Mouse (Mus musculus): Measurements from ENCODE around the gene 1700001P01Rik. TPM values are rescaled to one million over a fixed set of nuclear protein-coding genes. Genes with fewer than 3 reads are reported as not detected.
A peak's percentile ranks its signal among the peaks of the same experiment; 100 is the strongest.

1700001P01Rik gene
- polyA plus RNA-seq, 2 experiments: 0.08 TPM; not detected in 1

DNA sequence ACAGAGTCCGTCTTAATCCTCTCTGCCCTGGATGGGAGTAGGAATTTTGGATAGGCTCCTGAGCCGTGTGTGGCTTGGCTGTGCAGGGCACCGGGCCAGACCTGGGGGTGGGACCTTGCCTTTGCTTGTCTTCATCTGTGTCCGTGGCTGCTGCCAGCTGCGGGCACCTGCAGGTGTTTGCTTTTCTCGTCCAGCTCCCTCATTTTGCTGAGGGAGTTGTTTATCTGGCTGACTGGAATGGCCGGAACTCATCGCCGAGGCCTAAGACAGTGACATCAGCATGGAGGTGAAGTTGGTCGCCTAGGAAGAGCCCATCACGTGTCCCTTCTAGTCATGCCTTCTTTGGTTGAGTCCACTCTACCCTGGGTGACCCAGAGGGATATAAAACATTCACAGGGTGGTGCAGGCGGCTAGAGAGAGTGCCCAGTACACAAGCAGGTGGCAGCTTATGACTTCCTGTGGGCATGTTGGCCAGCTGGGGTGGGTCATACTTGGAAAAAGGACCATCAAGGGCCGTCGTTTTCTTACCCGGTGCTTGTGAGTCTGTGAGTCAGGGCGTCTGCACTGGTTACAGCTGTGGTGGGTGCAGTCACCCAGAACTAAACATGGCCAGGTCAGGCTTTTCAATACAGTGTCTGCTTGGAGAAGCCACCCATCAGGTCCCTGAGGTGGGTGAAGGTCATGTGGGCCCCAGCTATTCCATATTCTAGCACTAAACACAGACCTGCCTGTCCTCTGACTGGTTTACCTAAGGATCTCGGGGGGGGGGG, 38.2 kb upstream of the 1700001P01Rik start:
- Histone ChIP-seq H3K4me2 (ENCODE audit: low read depth) (no peak overlapping the region), H3K27ac (no peak overlapping the region), H3K9me3 (ENCODE audit: control insufficient read depth, low read length) (no peaks in the 10 kb centered on the region), H3K4me3 (ENCODE audit: insufficient read depth in 1 of 2, low read depth in 2 of 2, low read length in 2 of 2) (no peak overlapping the region), H3K27me3 (ENCODE audit: control insufficient read depth, insufficient read depth, low read length) (no peaks in the 10 kb centered on the region), H3K9ac (replicated peaks) (no peak overlapping the region), H3K36me3 (replicated peaks; ENCODE audit: control insufficient read depth, insufficient read depth, low read depth) (no peaks in the 10 kb centered on the region), H3K4me1 (replicated peaks; ENCODE audit: control insufficient read depth in 2 of 2, insufficient read depth in 2 of 2, low read length in 1 of 2) (peaks cover 15 to 34% of the 10 kb centered on the region in 2 experiments)
- TF ChIP-seq CTCF (IDR thresholded peaks at IDR 0.05; ENCODE audit: low read depth) (no peak), EP300 (IDR thresholded peaks at IDR 0.05; ENCODE audit: low read depth) (no peak)
- DNase-seq (ENCODE audit: low read depth in 3 of 3, low spot score in 3 of 3): no peak
- ATAC-seq (ENCODE audit: insufficient read depth): no peak
- 69% methylated on average over 17 of the region's 17 CpGs for WGBS (ENCODE audit: insufficient replicate concordance)

DNA sequence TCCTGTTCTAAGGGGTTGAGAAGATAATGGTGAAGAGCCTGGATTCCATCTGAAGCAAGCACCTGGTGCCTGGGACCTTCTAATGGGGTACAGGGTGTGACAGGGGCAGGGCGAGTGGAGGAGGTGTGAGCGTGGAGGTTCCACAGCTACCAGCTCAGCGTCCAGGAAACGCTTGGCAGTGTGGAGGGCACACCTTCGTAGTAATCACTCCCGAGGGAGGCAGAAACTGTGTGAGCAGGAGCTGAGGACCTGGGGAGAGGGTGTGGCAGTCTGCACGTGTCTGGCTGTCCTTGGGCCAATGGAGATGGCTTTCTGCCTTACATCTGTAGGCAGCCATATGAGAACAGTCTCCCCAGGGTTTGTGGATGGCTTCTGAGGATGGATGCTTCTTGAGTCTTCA, 37.4 kb upstream of the 1700001P01Rik start:
- no peaks in the 10 kb centered on the region for H3K27me3 ChIP-seq (ENCODE audit: control insufficient read depth, insufficient read depth, low read length)
- WGBS (ENCODE audit: insufficient replicate concordance): 53% methylated on average over 7 of the region's 7 CpGs
- no peaks in the 10 kb centered on the region for H3K36me3 ChIP-seq (replicated peaks; ENCODE audit: control insufficient read depth, insufficient read depth, low read depth)
- no peak overlapping the region for H3K4me3 ChIP-seq (ENCODE audit: insufficient read depth in 1 of 2, low read depth in 2 of 2, low read length in 2 of 2)
- DNase-seq (ENCODE audit: low read depth in 3 of 3, low spot score in 3 of 3) (no peak), ATAC-seq (ENCODE audit: insufficient read depth) (no peak)
- no peak overlapping the region for H3K4me2 ChIP-seq (ENCODE audit: low read depth)
- no peak overlapping the region for H3K27ac ChIP-seq
- peaks cover 11 to 32% of the 10 kb centered on the region in 2 experiments for H3K4me1 ChIP-seq (replicated peaks; ENCODE audit: control insufficient read depth in 2 of 2, insufficient read depth in 2 of 2, low read length in 1 of 2)
- no peaks in the 10 kb centered on the region for H3K9me3 ChIP-seq (ENCODE audit: control insufficient read depth, low read length)
- H3K9ac ChIP-seq (replicated peaks): no peak overlapping the region
- TF ChIP-seq EP300 (IDR thresholded peaks at IDR 0.05; ENCODE audit: low read depth) (no peak), CTCF (IDR thresholded peaks at IDR 0.05; ENCODE audit: low read depth) (no peak)

DNA sequence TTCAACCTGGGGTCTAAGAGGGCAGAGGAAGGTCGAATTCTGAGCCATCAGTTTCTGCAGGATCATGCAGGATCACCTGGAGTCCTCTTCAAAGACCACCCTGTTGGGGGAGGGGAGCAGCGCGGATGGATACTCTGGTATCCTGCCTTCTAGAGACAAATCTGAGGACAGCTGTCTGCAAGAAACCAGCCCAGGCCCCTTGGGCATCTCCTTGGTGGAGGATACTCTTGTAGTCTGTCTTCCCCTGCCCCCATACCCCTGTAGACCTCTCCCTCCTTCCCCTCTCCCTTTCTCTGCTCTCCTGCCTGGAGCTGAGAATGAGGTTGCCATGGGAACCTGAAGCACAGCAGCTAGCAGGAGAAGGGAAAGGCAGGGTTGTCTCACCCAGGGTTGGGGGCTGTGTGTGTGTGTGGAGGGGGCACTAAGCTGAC, 36.8 kb upstream of the 1700001P01Rik start:
- Histone ChIP-seq H3K4me1 (replicated peaks; ENCODE audit: control insufficient read depth in 2 of 2, insufficient read depth in 2 of 2, low read length in 1 of 2) (peaks cover 6 to 31% of the 10 kb centered on the region in 2 experiments), H3K36me3 (replicated peaks; ENCODE audit: control insufficient read depth, insufficient read depth, low read depth) (no peaks in the 10 kb centered on the region), H3K27ac (no peak overlapping the region), H3K4me2 (ENCODE audit: low read depth) (no peak overlapping the region), H3K9ac (replicated peaks) (no peak overlapping the region), H3K9me3 (ENCODE audit: control insufficient read depth, low read length) (no peaks in the 10 kb centered on the region), H3K4me3 (ENCODE audit: insufficient read depth in 1 of 2, low read depth in 2 of 2, low read length in 2 of 2) (no peak overlapping the region), H3K27me3 (ENCODE audit: control insufficient read depth, insufficient read depth, low read length) (no peaks in the 10 kb centered on the region)
- TF ChIP-seq CTCF (IDR thresholded peaks at IDR 0.05; ENCODE audit: low read depth): no peak
- TF ChIP-seq EP300 (IDR thresholded peaks at IDR 0.05; ENCODE audit: low read depth): no peak
- ATAC-seq (ENCODE audit: insufficient read depth): no peak
- 47% methylated on average over 3 of the region's 3 CpGs for WGBS (ENCODE audit: insufficient replicate concordance)
- DNase-seq (ENCODE audit: low read depth in 3 of 3, low spot score in 3 of 3): no peak

DNA sequence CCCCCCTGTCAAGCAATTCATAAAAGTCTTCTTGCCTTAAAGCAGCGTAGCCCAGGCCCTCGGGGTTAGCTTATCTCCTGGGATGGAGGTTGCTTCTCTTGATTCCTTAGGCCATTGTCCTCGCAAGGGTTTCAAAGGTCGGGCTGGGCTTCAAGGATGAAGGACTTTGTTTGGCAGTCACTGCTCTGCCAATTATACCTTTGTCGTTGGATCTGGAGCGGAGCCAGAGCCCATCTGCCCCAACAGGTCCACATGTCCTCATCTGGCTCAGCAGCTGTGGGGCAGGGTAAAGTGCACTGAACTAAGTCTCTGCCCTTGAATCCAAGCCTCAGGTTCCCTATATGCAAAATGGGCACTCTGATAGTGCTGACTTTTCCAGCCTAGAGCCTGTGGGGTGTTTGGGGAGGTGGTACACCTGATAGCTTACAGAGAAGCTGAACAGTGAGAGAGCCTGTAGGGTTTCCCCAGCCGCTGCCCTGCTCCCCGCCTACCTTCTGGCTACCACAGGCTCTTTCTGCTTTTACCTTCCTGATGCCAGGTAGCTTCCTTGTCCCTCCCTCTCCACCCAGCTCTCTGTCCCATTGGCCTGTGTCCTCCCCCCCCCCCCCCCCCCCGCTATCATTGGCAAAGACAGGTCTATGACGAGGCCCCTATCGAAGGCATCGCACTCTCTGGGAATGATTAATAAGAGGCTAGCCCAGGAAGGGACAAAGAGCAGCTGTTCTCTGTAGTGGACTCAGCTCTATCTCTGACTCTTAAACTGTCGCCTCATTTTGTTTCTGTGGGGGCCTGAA, 36.0 kb upstream of the 1700001P01Rik start:
- DNase-seq (ENCODE audit: low read depth in 3 of 3, low spot score in 3 of 3): no peak
- no peaks in the 10 kb centered on the region for H3K36me3 ChIP-seq (replicated peaks; ENCODE audit: control insufficient read depth, insufficient read depth, low read depth)
- no peaks in the 10 kb centered on the region for H3K9me3 ChIP-seq (ENCODE audit: control insufficient read depth, low read length)
- H3K27ac ChIP-seq: no peak overlapping the region
- H3K27me3 ChIP-seq (ENCODE audit: control insufficient read depth, insufficient read depth, low read length): no peaks in the 10 kb centered on the region
- no peak overlapping the region for H3K4me3 ChIP-seq (ENCODE audit: insufficient read depth in 1 of 2, low read depth in 2 of 2, low read length in 2 of 2)
- 66% methylated on average over 12 of the region's 13 CpGs for WGBS (ENCODE audit: insufficient replicate concordance)
- peaks cover 4 to 29% of the 10 kb centered on the region in 2 experiments for H3K4me1 ChIP-seq (replicated peaks; ENCODE audit: control insufficient read depth in 2 of 2, insufficient read depth in 2 of 2, low read length in 1 of 2)
- H3K4me2 ChIP-seq (ENCODE audit: low read depth): no peak overlapping the region; the same call in 1 of the 2 replicates
- peak; percentile 34 for ATAC-seq (ENCODE audit: insufficient read depth)
- TF ChIP-seq EP300 (IDR thresholded peaks at IDR 0.05; ENCODE audit: low read depth): no peak
- TF ChIP-seq CTCF (IDR thresholded peaks at IDR 0.05; ENCODE audit: low read depth): no peak
- H3K9ac ChIP-seq (replicated peaks): no peak overlapping the region

DNA sequence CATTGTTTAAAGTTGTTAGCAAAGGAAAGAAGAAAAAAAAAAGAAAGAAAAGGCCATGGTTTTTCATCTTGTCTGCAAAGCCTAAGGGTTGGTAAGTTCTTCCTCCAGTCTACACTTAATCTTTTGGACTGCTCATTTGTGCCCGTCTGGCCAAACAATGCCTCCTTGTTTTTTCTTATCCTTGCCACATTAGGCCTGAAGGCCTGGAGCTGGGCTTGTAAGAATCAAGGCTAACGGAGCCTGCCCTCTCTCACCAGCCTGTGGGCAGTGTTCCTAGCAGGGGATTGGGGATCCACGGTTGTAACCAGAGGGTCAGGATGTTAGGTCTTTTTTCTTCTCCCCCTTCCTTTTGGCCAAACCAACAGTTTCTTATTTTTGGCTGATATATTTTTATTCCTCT, 35.3 kb upstream of the 1700001P01Rik start:
- Histone ChIP-seq H3K9me3 (ENCODE audit: control insufficient read depth, low read length) (no peaks in the 10 kb centered on the region), H3K4me2 (ENCODE audit: low read depth) (no peak overlapping the region), H3K27ac (no peak overlapping the region), H3K9ac (replicated peaks) (no peak overlapping the region), H3K36me3 (replicated peaks; ENCODE audit: control insufficient read depth, insufficient read depth, low read depth) (no peaks in the 10 kb centered on the region), H3K4me3 (ENCODE audit: insufficient read depth in 1 of 2, low read depth in 2 of 2, low read length in 2 of 2) (no peak overlapping the region), H3K27me3 (ENCODE audit: control insufficient read depth, insufficient read depth, low read length) (no peaks in the 10 kb centered on the region), H3K4me1 (replicated peaks; ENCODE audit: control insufficient read depth in 2 of 2, insufficient read depth in 2 of 2, low read length in 1 of 2) (peaks cover 4 to 29% of the 10 kb centered on the region in 2 experiments)
- DNase-seq (ENCODE audit: low read depth in 3 of 3, low spot score in 3 of 3): no peak
- no peak for TF ChIP-seq EP300 (IDR thresholded peaks at IDR 0.05; ENCODE audit: low read depth)
- no peak for TF ChIP-seq CTCF (IDR thresholded peaks at IDR 0.05; ENCODE audit: low read depth)
- 66% methylated on average over 3 of the region's 3 CpGs for WGBS (ENCODE audit: insufficient replicate concordance)
- ATAC-seq (ENCODE audit: insufficient read depth): no peak

All from liver, embryonic 14.5 days (tissue).